Mouse (Mus musculus): ENCODE data around the gene Klhl23.
"Not testable (repeated sequence)": the region's sequence is repeated elsewhere in the genome, so short reads cannot be mapped to it uniquely, and the experiment has no call there.

The Klhl23 gene

DNA sequence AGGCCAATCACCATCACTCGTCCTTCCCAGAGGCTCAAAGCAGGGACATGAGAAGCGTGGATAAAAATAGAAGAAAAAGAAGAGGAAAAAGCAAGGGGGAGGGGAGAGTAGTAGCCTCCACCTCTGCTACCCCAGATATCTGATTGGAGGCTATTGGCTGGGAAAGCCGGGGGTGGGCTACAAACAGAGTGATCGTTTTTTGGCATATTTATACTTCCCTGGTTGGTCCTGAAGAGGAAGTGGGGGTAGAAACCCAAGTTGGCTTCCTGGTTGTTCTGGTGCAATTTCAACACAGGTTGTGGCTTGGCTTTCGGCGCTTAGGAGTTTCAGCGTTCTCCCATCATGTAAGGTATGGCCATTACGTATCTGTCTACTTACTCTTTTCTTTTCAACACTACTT lies at the start of gene Klhl23:
Gene Klhl23 (plus strand): TSS at position 234 of the 400 bp plus-strand sequence.
- DNase-seq (ENCODE audit: low read depth, low spot score), result no peak

DNA sequence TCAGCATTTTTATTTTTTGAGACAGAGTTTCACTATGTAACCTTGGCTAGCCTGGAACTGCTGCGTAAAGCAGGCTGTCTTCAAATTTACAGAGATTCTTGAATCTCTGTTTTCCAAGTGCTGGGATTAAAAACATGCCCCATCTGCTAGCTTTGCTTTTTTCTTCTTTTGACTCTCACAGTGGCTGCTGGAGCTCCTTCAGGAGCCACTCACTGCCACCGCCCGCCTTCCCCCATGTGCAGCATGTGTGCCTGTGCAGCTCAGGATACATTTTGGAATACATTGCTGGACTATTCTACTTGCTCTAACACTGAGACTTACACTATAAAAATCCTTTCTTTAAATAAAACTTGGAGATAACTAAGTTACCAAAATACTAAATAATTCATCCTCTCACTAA lies 48.4 kb upstream of the Klhl23 start:
- peak; percentile 72 for DNase-seq (ENCODE audit: low read depth, low spot score)

- DNase-seq (ENCODE audit: low read depth, low spot score), result peak; percentile 53
Observed at GRCm38 (mm10) chr2:69777985-69778835, 43.5 kb upstream of the Klhl23 start.

DNA sequence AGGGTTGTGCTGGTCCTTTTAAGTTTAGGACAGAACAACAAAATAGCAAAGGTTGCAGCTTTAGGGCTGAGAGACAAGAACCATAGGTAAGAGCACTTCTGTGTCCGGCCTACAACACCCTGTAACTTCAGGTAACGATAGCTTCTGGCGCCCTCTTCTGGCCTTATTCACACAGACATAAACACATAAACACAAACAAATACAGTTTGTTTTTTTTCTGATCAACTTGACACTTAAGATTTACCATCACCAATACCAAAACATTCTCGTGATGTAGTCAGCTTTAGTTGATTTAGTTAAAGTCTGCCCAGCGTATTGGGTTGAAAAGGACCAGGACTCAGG lies 42.9 kb upstream of the Klhl23 start:
- DNase-seq (ENCODE audit: low read depth, low spot score), result no peak

DNA sequence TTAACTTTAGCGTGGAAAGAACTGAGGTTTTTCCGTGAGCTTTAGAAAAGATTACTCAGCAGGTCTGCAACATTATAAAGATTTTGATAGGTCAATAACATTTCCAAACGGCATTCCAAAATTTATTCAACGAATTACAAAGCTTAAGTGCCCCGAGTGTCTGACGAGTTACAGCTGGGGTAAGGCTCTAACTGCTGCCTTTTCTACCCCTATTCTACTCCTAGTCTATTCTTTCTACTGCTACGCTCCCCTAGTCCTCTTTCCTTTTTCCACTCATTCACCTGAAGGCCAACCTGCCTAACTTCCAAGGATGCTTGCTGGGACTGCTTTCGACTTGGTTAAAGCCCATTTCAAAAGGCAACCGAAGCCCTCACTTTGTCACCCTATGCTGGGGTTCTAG lies 32.8 kb upstream of the Klhl23 start:
- no peak for DNase-seq (ENCODE audit: low read depth, low spot score)

DNA sequence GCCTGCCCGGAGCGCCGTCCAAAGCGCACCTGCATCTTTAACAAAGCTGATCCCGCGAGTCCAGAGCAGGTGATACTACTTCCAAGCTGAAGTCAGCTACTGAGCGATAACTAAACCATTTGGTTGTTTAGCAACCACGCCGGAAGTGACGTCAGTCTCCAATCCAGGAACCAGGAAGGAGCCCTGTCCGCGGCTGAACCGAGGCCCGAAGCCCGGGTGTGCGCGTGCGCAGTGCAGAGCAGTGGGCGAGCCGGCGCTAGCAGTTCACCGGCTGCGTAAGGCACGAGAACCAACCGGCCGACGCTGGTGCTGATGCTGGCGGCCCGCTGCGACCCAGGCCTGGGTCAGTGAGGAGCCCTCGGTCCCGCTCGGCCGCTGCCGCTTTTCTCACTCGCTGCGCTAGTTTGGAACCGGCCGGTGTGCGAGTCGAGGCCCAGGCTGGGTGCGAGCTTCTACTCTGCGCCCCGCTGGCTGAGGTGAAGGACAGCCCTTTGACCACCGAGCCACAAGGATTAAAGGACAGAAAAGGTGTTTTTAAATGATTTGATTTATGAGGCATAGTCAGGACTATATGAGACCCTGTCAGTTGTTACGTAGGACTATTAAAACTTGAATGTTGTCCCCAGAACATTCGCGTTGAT lies 32.2 kb upstream of the Klhl23 start, which contains the start of the genes Ccdc173 and Phospho2:
Gene Ccdc173 (minus strand): TSS at position 147 of the 641 bp plus-strand sequence.
Gene Phospho2 (plus strand): TSS at position 195 of the 641 bp plus-strand sequence.
- peak; percentile 98 for DNase-seq (ENCODE audit: low read depth, low spot score)

- peak; percentile 78 for DNase-seq (ENCODE audit: low read depth, low spot score)
Observed at GRCm38 (mm10) chr2:69790285-69790684, 31.5 kb upstream of the Klhl23 start.

GRCm38 (mm10) chr2:69790722-69791121 lies 31.0 kb upstream of the Klhl23 start:
- no peak for DNase-seq (ENCODE audit: low read depth, low spot score)

DNA sequence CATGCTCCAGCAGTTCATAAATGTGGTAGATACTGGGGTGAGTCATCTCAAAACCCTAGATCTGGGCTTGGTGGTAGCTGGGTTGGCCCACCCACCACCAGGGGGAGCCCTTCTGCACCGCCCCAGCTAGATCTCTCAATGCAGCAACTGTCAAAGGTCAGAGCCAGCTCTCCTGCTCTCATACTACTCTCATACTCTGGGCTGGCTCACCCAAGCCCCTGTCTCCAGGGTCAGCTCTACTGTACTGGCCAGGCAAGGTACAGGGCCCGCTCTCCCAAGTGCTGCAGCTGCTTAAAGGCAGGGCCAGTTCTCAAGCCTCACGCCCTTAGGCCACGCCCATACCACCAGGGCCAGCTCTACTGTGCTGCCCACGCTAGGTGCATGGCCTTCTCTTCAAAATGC lies 18.8 kb upstream of the Klhl23 start:
- DNase-seq (ENCODE audit: low read depth, low spot score), result no peak

- DNase-seq (ENCODE audit: low read depth, low spot score), result no peak
Observed at GRCm38 (mm10) chr2:69803756-69804155, 18.0 kb upstream of the Klhl23 start.

GRCm38 (mm10) chr2:69804663-69805062 lies 17.1 kb upstream of the Klhl23 start:
- DNase-seq (ENCODE audit: low read depth, low spot score), result not testable (repeated sequence)

DNA sequence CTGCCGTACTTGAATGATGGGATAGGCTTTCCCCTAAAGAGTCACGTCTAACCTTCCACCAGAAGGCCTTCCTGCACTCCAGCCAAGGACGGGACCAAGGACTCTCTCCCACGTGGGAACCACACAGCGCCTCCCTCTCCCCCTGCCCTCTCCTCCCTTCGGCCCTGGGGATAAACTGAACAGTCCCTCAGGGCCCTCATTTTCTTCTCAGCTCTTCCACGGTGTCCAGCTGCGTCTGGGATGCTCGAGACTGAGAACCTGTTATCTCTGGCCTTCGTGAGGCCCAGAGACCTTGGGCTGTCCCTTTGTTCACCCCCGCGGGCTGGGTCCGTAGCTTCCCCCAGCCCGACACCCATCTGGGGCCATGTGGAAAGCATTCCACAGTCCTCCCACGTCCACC lies 11.6 kb upstream of the Klhl23 start:
- DNase-seq (ENCODE audit: low read depth, low spot score), result no peak

GRCm38 (mm10) chr2:69811349-69811748 lies 10.4 kb upstream of the Klhl23 start:
- not testable (repeated sequence) for DNase-seq (ENCODE audit: low read depth, low spot score)

GRCm38 (mm10) chr2:69816575-69816974 lies 5.2 kb upstream of the Klhl23 start:
- no peak for DNase-seq (ENCODE audit: low read depth, low spot score)

GRCm38 (mm10) chr2:69818350-69819085 lies 3.2 kb upstream of the Klhl23 start:
- DNase-seq (ENCODE audit: low read depth, low spot score), result no peak

DNA sequence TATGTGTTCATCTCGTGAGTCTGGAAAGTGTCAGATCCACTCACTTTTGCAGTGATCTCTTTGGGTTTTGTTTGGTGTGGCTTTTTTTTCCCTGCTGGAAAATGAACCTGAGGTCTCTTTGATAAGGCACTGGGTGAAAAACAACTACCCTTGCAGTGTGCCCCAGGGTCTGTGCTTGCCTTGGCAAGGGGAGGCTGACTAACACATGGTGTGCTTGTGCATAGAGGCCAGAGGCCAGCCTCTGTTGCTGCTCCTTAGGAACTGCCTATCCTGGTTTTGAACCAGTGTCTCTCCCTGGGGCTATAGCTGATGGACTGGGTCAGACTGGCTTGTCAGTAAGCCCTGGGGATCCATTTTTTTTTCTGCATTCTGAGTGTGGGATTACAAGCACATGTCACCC lies 1.5 kb upstream of the Klhl23 start:
- no peak for DNase-seq (ENCODE audit: low read depth, low spot score)

GRCm38 (mm10) chr2:69822361-69823128 lies 801 bp downstream of the Klhl23 start:
- no peak for DNase-seq (ENCODE audit: low read depth, low spot score)

DNA sequence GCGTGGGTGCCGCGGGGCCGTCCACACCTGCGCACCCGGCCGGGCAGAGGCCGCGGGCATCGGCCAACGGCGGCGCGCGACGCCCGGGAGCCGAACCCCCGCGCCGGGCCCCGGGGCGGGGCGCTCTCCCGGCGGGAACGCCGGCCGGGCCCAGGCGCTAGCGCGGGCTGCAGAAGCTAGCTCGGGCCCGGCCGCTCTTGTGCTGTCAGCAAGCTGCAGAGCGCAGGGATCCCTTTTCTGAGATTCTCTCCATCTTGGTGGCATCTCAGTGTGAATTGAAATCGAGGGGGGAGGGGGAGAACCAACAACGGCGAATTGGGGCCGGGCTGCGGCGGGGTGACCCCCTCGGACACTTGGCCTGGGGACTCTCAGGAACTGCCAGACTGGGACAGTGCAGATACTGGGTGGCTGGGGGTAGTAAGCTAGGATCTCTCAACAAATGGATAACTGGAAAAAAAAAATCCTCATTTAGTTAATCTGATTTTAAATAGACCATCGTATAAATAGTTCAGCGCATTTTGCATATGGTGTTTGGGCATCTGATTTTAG lies 1.5 kb downstream of the Klhl23 start:
- DNase-seq (ENCODE audit: low read depth, low spot score), result no peak

DNA sequence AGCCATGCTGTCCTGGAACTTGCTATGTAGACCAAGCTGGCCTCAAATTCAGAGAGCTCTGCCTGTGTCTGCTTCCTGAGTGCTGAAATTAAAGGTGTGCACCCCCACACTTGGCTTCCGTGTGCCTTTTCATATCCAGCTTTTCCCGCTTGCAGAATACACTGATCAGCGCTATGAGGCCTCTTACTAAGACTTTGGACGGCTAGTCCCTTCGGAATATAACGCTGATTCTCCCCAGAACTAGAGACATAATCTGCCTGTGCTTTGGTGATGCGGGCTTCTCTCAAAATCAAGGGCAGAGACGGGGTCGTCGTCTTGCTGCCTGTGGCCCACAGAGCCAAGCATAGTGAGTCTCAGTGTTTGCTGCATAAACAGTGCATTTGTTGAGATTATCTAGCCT lies 4.2 kb downstream of the Klhl23 start:
- DNase-seq (ENCODE audit: low read depth, low spot score), result no peak

- DNase-seq (ENCODE audit: low read depth, low spot score), result no peak
Observed at GRCm38 (mm10) chr2:69826380-69826779, 4.6 kb downstream of the Klhl23 start.

GRCm38 (mm10) chr2:69828031-69828430 lies 6.3 kb downstream of the Klhl23 start:
- DNase-seq (ENCODE audit: low read depth, low spot score), result no peak
